Mouse (Mus musculus): ENCODE data around the gene Ciart. TPM values are rescaled to one million over a fixed set of nuclear protein-coding genes. Genes with fewer than 3 reads are reported as not detected.
"Not testable (repeated sequence)": the region's sequence is repeated elsewhere in the genome, so short reads cannot be mapped to it uniquely, and the experiment has no call there.

The Ciart gene
- polyA plus RNA-seq, 1 experiment from 2014 or later, result 7.1 TPM

GRCm38 (mm10) chr3:95866071-95866470, 16.0 kb downstream of the Ciart start:
- Histone ChIP-seq H3K4me2 (ENCODE audit: low read depth, severe bottlenecking) (no peak overlapping the region), H3K9ac (ENCODE audit: low read length) (no peak overlapping the region), H3K27ac (replicated peaks; ENCODE audit: low read depth, low read length) (no peak overlapping the region), H3K27me3 (ENCODE audit: control insufficient read depth, insufficient read depth, low read length) (no peaks in the 10 kb centered on the region), H3K4me1 (ENCODE audit: control insufficient read depth, insufficient read depth, low read length) (no peaks in the 10 kb centered on the region), H3K36me3 (ENCODE audit: control insufficient read depth, insufficient read depth, low read length) (peaks cover 9% of the 10 kb centered on the region), H3K9me3 (ENCODE audit: control insufficient read depth, low read length) (no peaks in the 10 kb centered on the region), H3K4me3 (ENCODE audit: low read depth, low read length) (no peak overlapping the region)
- no peak for ATAC-seq (ENCODE audit: insufficient number of reproducible peaks, low FRiP score, low TSS enrichment, low read depth)
- WGBS, result 86% methylated on average over 5 of the region's 5 CpGs
- DNase-seq (ENCODE audit: low spot score), result no peak

- WGBS, result 87% methylated on average over 20 of the region's 20 CpGs
- Histone ChIP-seq H3K9ac (ENCODE audit: low read length) (no peak overlapping the region), H3K9me3 (ENCODE audit: control insufficient read depth, low read length) (no peaks in the 10 kb centered on the region), H3K27me3 (ENCODE audit: control insufficient read depth, insufficient read depth, low read length) (no peaks in the 10 kb centered on the region), H3K4me2 (ENCODE audit: low read depth, severe bottlenecking) (no peak overlapping the region), H3K4me1 (ENCODE audit: control insufficient read depth, insufficient read depth, low read length) (no peaks in the 10 kb centered on the region), H3K27ac (replicated peaks; ENCODE audit: low read depth, low read length) (no peak overlapping the region), H3K4me3 (ENCODE audit: low read depth, low read length) (no peak overlapping the region), H3K36me3 (ENCODE audit: control insufficient read depth, insufficient read depth, low read length) (peaks cover 9% of the 10 kb centered on the region)
- DNase-seq (ENCODE audit: low spot score) (no peak), ATAC-seq (ENCODE audit: insufficient number of reproducible peaks, low FRiP score, low TSS enrichment, low read depth) (no peak)
These were observed 16.5 kb downstream of the Ciart start for GRCm38 (mm10) chr3:95865571-95865970.

- ATAC-seq (ENCODE audit: insufficient number of reproducible peaks, low FRiP score, low TSS enrichment, low read depth) (no peak), DNase-seq (ENCODE audit: low spot score) (no peak)
- H3K9ac ChIP-seq (ENCODE audit: low read length), result no peak overlapping the region
- H3K27me3 ChIP-seq (ENCODE audit: control insufficient read depth, insufficient read depth, low read length), result no peaks in the 10 kb centered on the region
- no peak overlapping the region for H3K4me3 ChIP-seq (ENCODE audit: low read depth, low read length)
- no peak overlapping the region for H3K27ac ChIP-seq (replicated peaks; ENCODE audit: low read depth, low read length)
- H3K9me3 ChIP-seq (ENCODE audit: control insufficient read depth, low read length), result no peaks in the 10 kb centered on the region
- H3K36me3 ChIP-seq (ENCODE audit: control insufficient read depth, insufficient read depth, low read length), result peaks cover 9% of the 10 kb centered on the region
- WGBS, result 77% methylated on average over 5 of the region's 5 CpGs
- H3K4me1 ChIP-seq (ENCODE audit: control insufficient read depth, insufficient read depth, low read length), result no peaks in the 10 kb centered on the region
- no peak overlapping the region for H3K4me2 ChIP-seq (ENCODE audit: low read depth, severe bottlenecking)
These were observed 17.0 kb downstream of the Ciart start for GRCm38 (mm10) chr3:95865050-95865449.

- Histone ChIP-seq H3K4me2 (ENCODE audit: low read depth, severe bottlenecking) (no peak overlapping the region), H3K4me1 (ENCODE audit: control insufficient read depth, insufficient read depth, low read length) (no peaks in the 10 kb centered on the region), H3K36me3 (ENCODE audit: control insufficient read depth, insufficient read depth, low read length) (peaks cover 9% of the 10 kb centered on the region), H3K27ac (replicated peaks; ENCODE audit: low read depth, low read length) (no peak overlapping the region), H3K27me3 (ENCODE audit: control insufficient read depth, insufficient read depth, low read length) (no peaks in the 10 kb centered on the region), H3K4me3 (ENCODE audit: low read depth, low read length) (no peak overlapping the region), H3K9ac (ENCODE audit: low read length) (no peak overlapping the region), H3K9me3 (ENCODE audit: control insufficient read depth, low read length) (no peaks in the 10 kb centered on the region)
- 84% methylated on average over 7 of the region's 7 CpGs for WGBS
- ATAC-seq (ENCODE audit: insufficient number of reproducible peaks, low FRiP score, low TSS enrichment, low read depth) (no peak), DNase-seq (ENCODE audit: low spot score) (no peak)
These were observed 18.5 kb downstream of the Ciart start for GRCm38 (mm10) chr3:95863578-95863977.

GRCm38 (mm10) chr3:95861796-95862195, 20.3 kb downstream of the Ciart start:
- WGBS, result 36% methylated on average over 2 of the region's 2 CpGs
- ATAC-seq (ENCODE audit: insufficient number of reproducible peaks, low FRiP score, low TSS enrichment, low read depth) (peak; percentile 31; the same call in 1 of the 2 replicates), DNase-seq (ENCODE audit: low spot score) (peak; percentile 70)
- Histone ChIP-seq H3K4me3 (ENCODE audit: low read depth, low read length) (no peak overlapping the region), H3K27ac (replicated peaks; ENCODE audit: low read depth, low read length) (no peak overlapping the region), H3K9ac (ENCODE audit: low read length) (no peak overlapping the region), H3K4me2 (ENCODE audit: low read depth, severe bottlenecking) (no peak overlapping the region), H3K4me1 (ENCODE audit: control insufficient read depth, insufficient read depth, low read length) (no peaks in the 10 kb centered on the region), H3K9me3 (ENCODE audit: control insufficient read depth, low read length) (no peaks in the 10 kb centered on the region), H3K27me3 (ENCODE audit: control insufficient read depth, insufficient read depth, low read length) (no peaks in the 10 kb centered on the region), H3K36me3 (ENCODE audit: control insufficient read depth, insufficient read depth, low read length) (peaks cover 3% of the 10 kb centered on the region; the same call in 1 of the 2 replicates)

- no peak overlapping the region for H3K27ac ChIP-seq (replicated peaks; ENCODE audit: low read depth, low read length)
- no peak for ATAC-seq (ENCODE audit: insufficient number of reproducible peaks, low FRiP score, low TSS enrichment, low read depth)
- no peaks in the 10 kb centered on the region for H3K27me3 ChIP-seq (ENCODE audit: control insufficient read depth, insufficient read depth, low read length)
- no peak overlapping the region for H3K4me3 ChIP-seq (ENCODE audit: low read depth, low read length)
- WGBS, result 73% methylated on average over 10 of the region's 10 CpGs
- DNase-seq (ENCODE audit: low spot score), result no peak
- no peaks in the 10 kb centered on the region for H3K9me3 ChIP-seq (ENCODE audit: control insufficient read depth, low read length)
- H3K9ac ChIP-seq (ENCODE audit: low read length), result no peak overlapping the region
- H3K4me1 ChIP-seq (ENCODE audit: control insufficient read depth, insufficient read depth, low read length), result no peaks in the 10 kb centered on the region
- peaks cover 3% of the 10 kb centered on the region; the same call in 1 of the 2 replicates for H3K36me3 ChIP-seq (ENCODE audit: control insufficient read depth, insufficient read depth, low read length)
- no peak overlapping the region for H3K4me2 ChIP-seq (ENCODE audit: low read depth, severe bottlenecking)
These were observed 20.8 kb downstream of the Ciart start for GRCm38 (mm10) chr3:95861216-95861615.

- no peak overlapping the region for H3K9ac ChIP-seq (ENCODE audit: low read length)
- WGBS, result 81% methylated on average over 3 of the region's 3 CpGs
- no peaks in the 10 kb centered on the region for H3K27me3 ChIP-seq (ENCODE audit: control insufficient read depth, insufficient read depth, low read length)
- no peaks in the 10 kb centered on the region for H3K9me3 ChIP-seq (ENCODE audit: control insufficient read depth, low read length)
- no peak for DNase-seq (ENCODE audit: low spot score)
- H3K27ac ChIP-seq (replicated peaks; ENCODE audit: low read depth, low read length), result no peak overlapping the region
- no peaks in the 10 kb centered on the region for H3K4me1 ChIP-seq (ENCODE audit: control insufficient read depth, insufficient read depth, low read length)
- peaks cover 2% of the 10 kb centered on the region; the same call in 1 of the 2 replicates for H3K36me3 ChIP-seq (ENCODE audit: control insufficient read depth, insufficient read depth, low read length)
- no peak overlapping the region for H3K4me3 ChIP-seq (ENCODE audit: low read depth, low read length)
- ATAC-seq (ENCODE audit: insufficient number of reproducible peaks, low FRiP score, low TSS enrichment, low read depth), result no peak
- H3K4me2 ChIP-seq (ENCODE audit: low read depth, severe bottlenecking), result no peak overlapping the region
These were observed 21.7 kb downstream of the Ciart start for GRCm38 (mm10) chr3:95860323-95860722.

- 81% methylated on average over 3 of the region's 3 CpGs for WGBS
- not testable (repeated sequence) for H3K27ac ChIP-seq (replicated peaks; ENCODE audit: low read depth, low read length)
These were observed 23.8 kb downstream of the Ciart start for GRCm38 (mm10) chr3:95858278-95858677.

GRCm38 (mm10) chr3:95857050-95857449, 25.0 kb downstream of the Ciart start:
- not testable (repeated sequence) for DNase-seq (ENCODE audit: low spot score); H3K9me3 ChIP-seq (ENCODE audit: control insufficient read depth, low read length); H3K9ac ChIP-seq (ENCODE audit: low read length); H3K27me3 ChIP-seq (ENCODE audit: control insufficient read depth, insufficient read depth, low read length); H3K4me3 ChIP-seq (ENCODE audit: low read depth, low read length); H3K4me1 ChIP-seq (ENCODE audit: control insufficient read depth, insufficient read depth, low read length); H3K4me2 ChIP-seq (ENCODE audit: low read depth, severe bottlenecking); H3K27ac ChIP-seq (replicated peaks; ENCODE audit: low read depth, low read length); H3K36me3 ChIP-seq (ENCODE audit: control insufficient read depth, insufficient read depth, low read length); ATAC-seq (ENCODE audit: insufficient number of reproducible peaks, low FRiP score, low TSS enrichment, low read depth)
- 92% methylated on average over 1 of the region's 1 CpGs for WGBS

More at GRCm38 (mm10) chr3:95858278-95858677, 23.8 kb downstream of the Ciart start:
- H3K4me2 ChIP-seq (ENCODE audit: low read depth, severe bottlenecking); H3K4me1 ChIP-seq (ENCODE audit: control insufficient read depth, insufficient read depth, low read length); H3K4me3 ChIP-seq (ENCODE audit: low read depth, low read length); H3K9ac ChIP-seq (ENCODE audit: low read length); H3K27me3 ChIP-seq (ENCODE audit: control insufficient read depth, insufficient read depth, low read length); H3K36me3 ChIP-seq (ENCODE audit: control insufficient read depth, insufficient read depth, low read length); H3K9me3 ChIP-seq (ENCODE audit: control insufficient read depth, low read length); DNase-seq (ENCODE audit: low spot score); ATAC-seq (ENCODE audit: insufficient number of reproducible peaks, low FRiP score, low TSS enrichment, low read depth): not testable (repeated sequence)
